8 mouse cellular contexts compared by ENCODE assay signal in the genomic region with DNA sequence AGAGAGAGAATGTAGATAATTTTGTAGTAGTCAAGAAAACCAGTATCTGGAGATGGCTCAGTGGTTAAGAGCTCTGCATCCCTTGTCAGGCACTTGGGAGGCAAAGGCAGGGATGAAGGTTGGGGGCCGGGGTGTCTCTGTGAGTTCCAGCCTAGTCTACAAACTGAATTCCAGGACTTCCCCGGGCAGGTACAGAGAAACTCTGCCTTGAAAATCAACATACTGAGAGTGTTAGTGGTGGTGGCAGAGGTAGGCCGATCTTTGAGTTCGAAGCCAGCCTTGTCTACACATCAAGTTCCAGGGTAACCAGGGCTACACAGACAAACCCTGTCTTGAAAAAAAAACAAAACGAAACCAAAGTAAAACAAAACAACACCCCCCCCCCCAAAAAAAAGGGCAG. TPM values are rescaled to one million over a fixed set of nuclear protein-coding genes. Genes with fewer than 3 reads are reported as not detected.
DNase-seq lines count a peak whose midpoint lies in the region; ATAC-seq and TF ChIP-seq lines count a peak whose summit lies in the region.

No protein-coding gene starts in this region.

- peak overlapping the region; percentile 95 for H3K4me3 ChIP-seq in megakaryocyte, embryonic 14.5 days (replicated peaks)
- peak overlapping the region; percentile 60; the same call in 1 of the 2 replicates for H3K4me3 ChIP-seq in cortical plate, adult 2 months (ENCODE audit: insufficient read depth, low read length)
- peak overlapping the region; percentile 70 for H3K4me3 ChIP-seq in intestine, embryonic 15.5 days (replicated peaks)
- H3K4me3 ChIP-seq in neural tube, embryonic 12.5 days, result peak overlapping the region; percentile 76
- no peak overlapping the region for H3K4me3 ChIP-seq in cerebellum, adult 2 months (replicated peaks; ENCODE audit: insufficient read depth, low read depth, low read length)

- no peak for DNase-seq in cerebellum, adult 2 months
- DNase-seq in ovary, adult 18-20 months (ENCODE audit: low spot score), result no peak
- no peak for DNase-seq in lung, postnatal 36 days

- peaks cover 15% of the 10 kb centered on the region for H3K4me1 ChIP-seq in megakaryocyte, embryonic 14.5 days
- H3K4me1 ChIP-seq in cortical plate, adult 2 months (ENCODE audit: control insufficient read depth, insufficient read depth, low read length), result no peaks in the 10 kb centered on the region
- 0 out of 2 replicates have a peak, but pooled peaks cover 5% of the 10 kb centered on the region for H3K4me1 ChIP-seq in intestine, embryonic 15.5 days (replicated peaks)
- H3K4me1 ChIP-seq in neural tube, embryonic 12.5 days, result peaks cover 2% of the 10 kb centered on the region; the same call in 1 of the 2 replicates
- no peaks in the 10 kb centered on the region for H3K4me1 ChIP-seq in cerebellum, adult 2 months (ENCODE audit: control insufficient read depth, insufficient read depth, low read length)

- H3K9me3 ChIP-seq in megakaryocyte, embryonic 14.5 days, result no peaks in the 10 kb centered on the region
- no peaks in the 10 kb centered on the region for H3K9me3 ChIP-seq in intestine, embryonic 15.5 days
- no peaks in the 10 kb centered on the region for H3K9me3 ChIP-seq in neural tube, embryonic 12.5 days

- H3K36me3 ChIP-seq in megakaryocyte, embryonic 14.5 days (replicated peaks; ENCODE audit: low read length), result peaks cover 10% of the 10 kb centered on the region
- no peaks in the 10 kb centered on the region for H3K36me3 ChIP-seq in intestine, embryonic 15.5 days
- H3K36me3 ChIP-seq in neural tube, embryonic 12.5 days, result no peaks in the 10 kb centered on the region

- 51% methylated on average over 5 of the region's 5 CpGs for WGBS in intestine, embryonic 15.5 days
- WGBS in neural tube, embryonic 12.5 days, result 65% methylated on average over 5 of the region's 5 CpGs
- 56% methylated on average over 5 of the region's 5 CpGs for WGBS in cerebellum, adult 2 months

- peak overlapping the region; percentile 86 for H3K9ac ChIP-seq in intestine, embryonic 15.5 days
- H3K9ac ChIP-seq in neural tube, embryonic 12.5 days, result peak overlapping the region; percentile 64; the same call in 1 of the 2 replicates

- no peak for TF ChIP-seq POLR2A in cortical plate, adult 2 months (IDR thresholded peaks at IDR 0.05; ENCODE audit: extremely low read depth, insufficient read depth, low read length)
- TF ChIP-seq POLR2A in cerebellum, adult 2 months (IDR thresholded peaks at IDR 0.05; ENCODE audit: borderline replicate concordance, insufficient read depth, low read length), result no peak

- no peak overlapping the region for H3K27ac ChIP-seq in cortical plate, adult 2 months (ENCODE audit: insufficient read depth, low read length)
- no peak overlapping the region for H3K27ac ChIP-seq in intestine, embryonic 15.5 days
- H3K27ac ChIP-seq in neural tube, embryonic 12.5 days, result no peak overlapping the region
- no peak overlapping the region for H3K27ac ChIP-seq in cerebellum, adult 2 months (ENCODE audit: insufficient read depth, low read length)

- no peak for ATAC-seq in megakaryocyte, adult 5-6 weeks (ENCODE audit: poor library complexity, severe bottlenecking)
- no peak for ATAC-seq in intestine, embryonic 15.5 days
- no peak for ATAC-seq in neural tube, embryonic 12.5 days (ENCODE audit: low FRiP score, low read depth)

- TF ChIP-seq CTCF in cortical plate, adult 2 months (IDR thresholded peaks at IDR 0.05; ENCODE audit: extremely low read depth, insufficient read depth, low read length), result no peak
- TF ChIP-seq CTCF in cerebellum, adult 2 months (IDR thresholded peaks at IDR 0.05; ENCODE audit: borderline replicate concordance, insufficient read depth, low read depth, low read length), result no peak

- H3K27me3 ChIP-seq in megakaryocyte, embryonic 14.5 days (replicated peaks), result no peaks in the 10 kb centered on the region
- no peaks in the 10 kb centered on the region for H3K27me3 ChIP-seq in intestine, embryonic 15.5 days (replicated peaks)
- no peaks in the 10 kb centered on the region for H3K27me3 ChIP-seq in neural tube, embryonic 12.5 days (replicated peaks)
- no peaks in the 10 kb centered on the region for H3K27me3 ChIP-seq in cerebellum, adult 2 months (ENCODE audit: control insufficient read depth, insufficient read depth, low read length)

- H3K4me2 ChIP-seq in intestine, embryonic 15.5 days (replicated peaks), result peak overlapping the region; percentile 76
- H3K4me2 ChIP-seq in neural tube, embryonic 12.5 days (replicated peaks), result peak overlapping the region; percentile 89

RNA-seq across cellular contexts. Expression of gene Cenpw, which starts 0.9 kb away (rescaled TPM):
- polyA plus RNA-seq in megakaryocyte, embryonic 14.5 days (2012; ENCODE audit: insufficient read depth, low replicate concordance), result 21.5 and 45.2 TPM in 2 replicates
- 11.7 and 12.8 TPM in 2 replicates for total RNA-seq in megakaryocyte, adult 5-6 weeks (2015)
- 4.8 and 7.8 TPM in 2 replicates for total RNA-seq in megakaryocyte, adult 5-6 weeks (2017)
- 5.2 and 5.3 TPM in 2 replicates for polyA plus RNA-seq in cortical plate, adult 2 months (2012; rRNA removed)
- 42.6 and 46.0 TPM in 2 replicates for polyA plus RNA-seq in intestine, embryonic 15.5 days (2015; fragmentation: Nextera tagmentation; extraction: Ambion mirVana)
- 25.8 and 27.8 TPM in 2 replicates for polyA plus RNA-seq in neural tube, embryonic 12.5 days (2016; fragmentation: Nextera tagmentation; extraction: Ambion mirVana)
- polyA plus RNA-seq in cerebellum, adult 2 months (2012; rRNA removed), result 1.5 and 1.8 TPM in 2 replicates
